Mouse (Mus musculus) gastrocnemius, adult 8-10 months (tissue): ENCODE results near the gene Pacsin1. TPM values are rescaled to one million over a fixed set of nuclear protein-coding genes. Genes with fewer than 3 reads are reported as not detected.

Source experiments
- DNase-seq, 2 experiments: peaks; one replicate each; pipeline ENCODE4 v3.0.0; 2022; ENCODE audit warnings: low spot score in 2 of 2
- total RNA-seq, 4 experiments: library from RNA; stranded (reverse); gene quantifications; 2 replicates each; pipeline ENCODE4 v1.2.4; 2022

Gene Pacsin1
- total RNA-seq, result under 1 TPM in 2 of 4 experiments, not detected in 2; 0.15 to 0.51 TPM

DNA sequence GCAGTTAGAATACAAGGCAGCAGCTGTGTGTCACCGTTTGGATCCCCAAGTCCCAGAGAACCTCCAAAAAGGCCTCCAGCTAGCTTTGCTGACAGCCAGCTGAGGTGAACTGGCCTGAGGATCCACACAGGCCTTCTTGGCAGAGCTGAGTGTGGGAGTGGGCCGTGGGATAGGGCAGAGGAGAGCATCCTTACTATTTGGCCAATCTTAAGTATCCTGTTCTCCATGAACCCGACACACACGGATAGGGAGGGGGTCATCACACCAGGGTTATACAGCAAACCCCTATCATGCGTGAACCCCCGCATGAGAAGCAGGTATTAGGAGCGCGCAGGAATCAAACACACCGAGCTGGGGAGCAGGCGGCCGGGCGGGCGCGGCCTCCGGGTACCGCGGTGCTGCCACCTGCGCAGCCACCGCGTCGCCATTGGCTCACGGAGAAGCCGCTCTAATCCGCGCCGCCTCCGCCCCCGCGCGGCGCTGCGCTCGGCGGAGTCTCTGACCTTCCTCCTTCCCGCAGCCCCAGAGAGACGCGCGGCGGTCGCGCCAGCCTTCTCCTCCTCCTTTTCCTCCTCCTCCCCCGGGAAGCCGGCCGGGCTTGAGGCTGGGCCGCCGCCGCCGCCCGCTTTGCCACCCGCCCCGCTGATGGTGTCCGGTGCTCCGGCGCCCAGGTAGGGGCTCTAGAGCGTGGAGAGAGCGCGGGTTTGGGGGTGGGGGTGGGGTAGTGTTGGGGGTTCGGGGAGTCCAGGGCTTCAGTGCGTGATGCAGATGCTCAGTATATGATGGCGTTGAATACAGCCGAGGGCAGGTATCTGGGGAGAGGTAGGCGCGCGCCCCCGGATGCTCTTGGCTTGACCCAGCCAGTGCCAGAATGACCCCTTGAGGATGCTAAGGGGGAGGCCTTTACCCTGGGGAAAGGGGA lies at the start of gene Pacsin1:
Gene Pacsin1, plus strand, starts transcription at position 421 of the 922 bp plus-strand sequence.
- DNase-seq, result no peak

DNA sequence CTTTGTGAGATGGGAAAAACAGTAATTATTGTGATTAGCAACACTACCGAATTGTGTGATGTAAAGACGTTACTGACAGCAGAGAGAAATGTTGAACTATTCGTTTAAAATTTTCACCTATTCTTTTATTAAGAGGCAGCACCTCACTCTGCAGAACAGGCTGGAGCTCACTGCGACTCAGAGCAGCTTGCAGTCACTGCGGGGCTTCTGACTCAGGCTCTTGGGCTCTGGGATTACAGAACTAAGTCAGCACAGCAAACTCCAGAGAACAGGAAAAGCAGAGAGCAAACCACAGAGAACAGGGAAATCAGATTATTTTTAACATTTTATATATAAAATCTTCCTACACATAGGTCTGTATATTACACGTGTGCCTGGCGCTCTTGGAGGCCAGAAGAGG lies 45.7 kb upstream of the Pacsin1 start:
- DNase-seq, result no peak

DNA sequence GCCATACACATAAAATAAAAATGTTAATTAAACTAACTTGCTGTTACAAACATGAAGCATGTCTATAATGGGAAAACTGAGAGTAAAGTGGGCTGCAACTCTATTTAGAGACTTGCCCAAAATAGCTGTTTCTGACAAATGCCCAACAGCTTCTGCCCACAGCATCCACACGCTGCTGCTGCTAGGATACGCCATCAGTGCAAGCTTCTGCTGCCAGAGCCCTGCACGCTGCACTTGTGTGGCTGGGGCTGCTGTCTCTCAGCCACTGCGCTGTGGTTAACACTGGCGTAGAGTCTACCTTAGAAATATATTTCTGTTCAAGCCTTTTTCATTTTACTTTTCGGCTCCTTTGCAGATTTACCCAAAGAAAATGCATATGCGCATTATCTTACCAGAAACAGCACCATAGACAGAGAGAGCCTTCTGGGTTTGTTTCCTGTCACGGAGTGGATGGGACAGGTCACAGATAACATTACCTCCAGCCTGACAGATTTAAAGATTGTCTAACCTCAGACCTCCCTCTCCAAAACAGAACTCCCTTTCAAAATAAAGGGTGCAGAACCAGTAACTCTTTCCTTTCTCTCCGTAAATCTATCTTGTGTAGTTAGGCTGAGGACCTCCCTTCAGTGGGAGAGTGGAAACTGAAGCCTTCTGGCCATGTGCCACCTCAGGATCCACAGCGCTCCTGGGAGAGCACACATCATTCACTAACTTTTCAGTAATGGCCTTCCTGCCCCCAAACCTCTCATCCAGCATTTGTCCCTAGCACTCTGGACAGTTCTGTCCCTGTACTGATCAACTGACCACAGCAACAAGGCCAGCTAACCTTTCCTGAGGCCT lies 44.4 kb upstream of the Pacsin1 start:
- no peak for DNase-seq

DNA sequence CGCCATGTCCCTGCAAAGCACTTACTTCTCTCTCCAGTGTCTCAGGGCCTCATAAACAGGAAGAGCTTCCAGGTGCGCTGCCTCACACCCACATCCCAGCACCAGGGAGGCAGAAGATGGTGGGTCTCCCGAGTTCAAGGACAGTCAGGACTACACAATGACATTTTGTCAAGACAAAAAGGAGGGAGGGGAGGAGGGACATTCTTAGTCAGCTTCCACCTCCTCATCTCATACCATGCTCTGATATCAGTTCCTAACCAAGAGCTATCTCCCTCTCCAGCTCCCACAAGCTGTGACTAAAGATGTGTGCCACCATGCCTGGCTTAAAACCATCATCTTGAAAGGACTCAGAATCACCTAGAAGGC lies 43.8 kb upstream of the Pacsin1 start:
- no peak for DNase-seq

DNA sequence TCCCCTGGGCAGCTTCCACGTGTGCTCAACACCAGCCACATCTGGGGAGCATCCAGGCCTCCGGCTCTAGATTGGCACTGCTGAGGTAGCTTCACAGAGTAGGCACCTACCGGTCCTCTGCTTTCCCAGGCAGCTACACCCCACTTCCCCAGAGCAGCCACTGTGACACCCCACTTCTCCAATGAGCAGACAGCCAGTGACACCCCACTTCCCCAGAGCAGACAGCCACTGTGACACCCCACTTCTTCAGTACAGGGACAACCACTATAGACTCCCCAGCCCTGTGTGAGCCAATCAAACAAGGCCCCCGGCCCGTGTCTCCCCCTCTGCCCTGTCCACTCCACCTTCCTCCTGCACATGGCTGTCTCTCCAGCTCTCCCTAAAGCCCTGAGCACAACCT lies 43.3 kb upstream of the Pacsin1 start:
- no peak for DNase-seq

DNA sequence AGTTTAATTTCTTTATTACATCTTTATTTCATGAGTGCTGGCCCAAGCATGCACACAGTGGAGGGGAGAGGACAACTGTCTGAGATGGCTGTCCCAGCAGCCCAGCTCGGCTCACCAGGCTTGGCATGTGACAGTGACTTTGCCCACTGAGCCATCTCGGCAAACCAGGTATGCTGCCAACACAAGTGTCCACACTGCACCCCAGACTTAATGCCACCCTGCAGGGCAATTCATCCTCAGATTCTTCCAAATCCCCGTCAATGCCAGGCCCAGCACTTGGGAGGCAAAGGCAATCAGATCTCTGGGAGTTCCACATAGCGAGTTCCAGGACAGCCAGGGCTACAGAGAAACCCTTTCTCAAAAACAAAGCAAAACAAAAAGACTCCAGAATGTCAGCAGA lies 42.3 kb upstream of the Pacsin1 start:
- no peak for DNase-seq

DNA sequence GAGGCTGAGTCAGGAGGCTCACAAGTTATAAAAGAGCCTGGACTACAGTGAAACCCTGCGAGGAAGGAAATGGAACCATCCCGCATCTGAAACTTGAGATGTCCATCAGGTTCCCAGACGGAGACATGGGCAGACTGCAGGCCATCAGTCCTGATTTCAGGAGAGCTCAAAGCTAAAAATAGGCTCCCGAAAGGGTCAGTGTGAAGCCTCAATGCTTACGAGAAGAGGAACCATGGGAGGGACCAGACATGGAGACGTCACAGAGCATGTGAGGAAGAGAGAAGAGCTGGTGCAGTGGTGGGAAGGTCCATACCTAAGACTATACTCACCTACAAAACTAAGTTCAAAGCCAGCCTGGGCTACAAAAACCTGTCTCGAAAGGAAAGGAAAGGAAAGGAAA lies 39.9 kb upstream of the Pacsin1 start:
- peak; percentile 27 to 44 for DNase-seq

DNA sequence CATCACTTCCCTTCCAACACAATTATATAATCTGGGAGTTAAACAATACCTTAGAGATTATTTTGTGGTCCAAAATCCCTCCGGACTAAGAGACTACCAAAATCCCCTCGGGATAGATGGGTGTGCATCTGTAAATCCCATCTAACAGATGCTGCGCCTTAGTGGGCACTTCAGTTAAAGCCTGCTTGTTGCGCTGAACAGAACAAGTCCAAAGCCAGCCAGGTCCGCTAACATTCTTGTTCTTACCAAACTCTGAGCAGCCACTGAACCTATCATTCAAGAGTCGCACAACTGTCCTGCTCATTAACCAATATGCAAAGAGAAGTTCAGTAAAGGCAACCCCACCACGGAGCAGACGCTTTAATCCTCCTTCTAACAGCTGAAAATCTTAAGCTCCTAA lies 34.1 kb upstream of the Pacsin1 start:
- DNase-seq, result no peak

DNA sequence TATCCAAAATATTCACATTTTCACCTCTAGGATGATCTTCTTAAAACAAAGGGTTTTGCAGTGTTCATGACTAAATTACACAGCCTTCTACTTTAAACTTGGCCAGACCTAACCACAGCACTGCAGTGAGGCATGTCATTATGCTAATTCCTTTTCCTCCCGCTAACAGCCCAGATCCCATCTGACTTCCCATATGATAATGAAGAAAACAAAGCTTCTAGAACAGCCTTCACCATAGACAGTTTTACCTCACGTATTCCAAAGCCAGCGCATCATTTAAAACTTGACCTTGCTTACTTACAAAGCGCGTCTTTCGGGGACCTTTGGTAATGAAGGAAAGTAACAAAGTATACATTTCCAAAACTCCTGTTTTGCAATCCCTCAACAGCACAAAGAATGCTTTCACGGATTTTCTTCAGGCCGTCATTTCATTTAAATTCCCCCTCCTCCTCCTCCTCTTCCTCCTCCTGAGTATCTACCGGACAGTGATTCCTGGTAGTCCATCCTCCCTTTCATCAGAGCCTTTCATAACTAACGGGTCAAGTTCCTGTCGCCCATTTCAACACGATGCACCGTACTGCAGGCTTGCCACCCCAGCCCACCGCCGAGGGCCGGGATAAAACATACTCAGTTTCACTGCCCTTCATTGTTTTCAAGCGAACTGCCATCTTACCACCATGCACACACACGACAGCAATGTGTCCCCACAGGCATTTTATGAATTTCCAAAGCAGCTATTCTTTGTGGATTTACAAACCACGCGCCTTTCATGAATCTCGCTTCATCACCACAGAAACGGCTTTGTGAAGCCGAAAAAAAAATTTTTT lies 33.4 kb upstream of the Pacsin1 start:
- no peak for DNase-seq

DNA sequence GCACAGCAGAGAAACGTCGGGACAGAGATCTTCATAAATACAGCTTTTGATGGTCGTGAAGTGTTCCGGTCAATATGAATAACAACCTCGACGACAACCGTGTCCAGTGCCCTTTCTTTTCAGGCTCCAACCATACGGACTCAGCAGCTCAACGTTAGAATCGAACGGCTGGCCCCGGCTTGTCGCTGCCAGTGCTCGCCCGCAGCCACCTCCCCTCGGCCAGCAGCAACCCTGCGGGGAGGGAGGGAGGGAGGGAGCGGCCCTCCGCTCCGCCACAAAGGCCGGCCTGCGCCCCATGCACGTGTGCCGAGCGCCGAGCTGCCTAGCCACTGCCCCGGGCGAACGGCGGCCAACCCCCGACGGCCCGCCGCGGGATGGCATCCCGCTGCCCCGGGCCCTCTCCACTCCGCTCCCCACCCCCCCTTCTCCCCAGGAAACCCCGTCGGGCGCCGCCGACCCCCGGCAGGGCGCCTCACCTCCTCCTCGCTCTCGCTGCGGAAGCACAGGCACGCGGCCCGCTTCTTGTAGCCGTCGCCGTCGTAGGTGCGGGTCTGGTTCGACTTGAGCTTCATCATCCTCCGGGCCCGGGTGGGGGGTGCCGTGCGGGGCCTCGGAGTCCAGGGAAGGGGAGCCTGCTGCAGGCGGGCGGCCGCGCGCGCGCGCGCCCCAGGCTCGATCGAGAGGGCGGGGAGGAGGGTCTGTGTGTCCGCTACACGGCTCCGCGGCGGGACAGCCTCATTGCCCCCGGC lies 32.5 kb upstream of the Pacsin1 start:
- no peak for DNase-seq

DNA sequence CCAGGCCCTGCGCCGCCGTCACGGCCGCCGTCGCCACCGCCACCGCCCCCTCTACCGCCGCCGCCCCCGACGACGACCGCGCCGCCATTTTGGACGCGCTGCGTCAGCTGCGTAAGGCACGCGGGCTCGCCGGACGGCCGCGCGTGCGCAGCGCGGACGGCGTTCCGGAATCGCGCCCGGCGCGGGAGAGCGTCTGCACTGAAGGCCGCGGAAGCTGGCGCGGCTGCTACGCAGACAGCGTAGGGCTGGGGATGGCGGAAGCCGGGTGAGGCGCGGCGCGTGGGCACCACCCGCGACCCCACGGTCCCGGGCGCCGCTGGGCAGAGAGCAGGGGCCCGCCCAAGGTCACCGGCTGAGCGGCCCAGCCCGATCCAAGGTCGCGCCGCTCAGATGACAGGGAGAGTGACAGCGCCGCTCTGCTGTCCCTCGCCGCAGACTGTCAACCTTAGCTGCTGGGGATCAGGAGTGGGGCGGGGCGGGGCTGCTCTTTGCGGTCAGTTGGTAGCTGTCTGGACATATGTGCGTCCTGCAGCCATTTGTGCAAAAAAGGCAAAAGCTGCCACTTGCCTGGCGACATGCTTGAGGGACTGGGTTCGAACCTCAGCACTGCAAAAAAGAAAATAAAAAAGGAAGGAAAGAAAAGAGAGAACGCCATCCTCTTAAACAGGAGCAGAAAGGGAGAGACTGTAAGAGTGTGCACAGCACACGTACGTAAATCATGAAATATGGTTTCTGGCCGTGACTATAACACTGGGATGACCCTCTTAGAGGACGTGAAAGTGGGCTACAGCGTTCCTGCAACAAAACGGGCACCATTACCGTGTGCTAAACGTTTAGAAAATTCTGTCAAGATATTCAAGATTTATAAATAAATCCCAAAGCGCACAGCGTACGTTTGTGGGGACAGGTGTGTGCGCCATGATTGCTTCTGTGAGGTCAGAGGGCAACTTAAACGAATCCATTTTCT lies 31.7 kb upstream of the Pacsin1 start, which contains the start of gene Nudt3:
Gene Nudt3, minus strand, starts transcription at position 136 of the 967 bp plus-strand sequence.
- DNase-seq, result peak; percentile 74 to 85

DNA sequence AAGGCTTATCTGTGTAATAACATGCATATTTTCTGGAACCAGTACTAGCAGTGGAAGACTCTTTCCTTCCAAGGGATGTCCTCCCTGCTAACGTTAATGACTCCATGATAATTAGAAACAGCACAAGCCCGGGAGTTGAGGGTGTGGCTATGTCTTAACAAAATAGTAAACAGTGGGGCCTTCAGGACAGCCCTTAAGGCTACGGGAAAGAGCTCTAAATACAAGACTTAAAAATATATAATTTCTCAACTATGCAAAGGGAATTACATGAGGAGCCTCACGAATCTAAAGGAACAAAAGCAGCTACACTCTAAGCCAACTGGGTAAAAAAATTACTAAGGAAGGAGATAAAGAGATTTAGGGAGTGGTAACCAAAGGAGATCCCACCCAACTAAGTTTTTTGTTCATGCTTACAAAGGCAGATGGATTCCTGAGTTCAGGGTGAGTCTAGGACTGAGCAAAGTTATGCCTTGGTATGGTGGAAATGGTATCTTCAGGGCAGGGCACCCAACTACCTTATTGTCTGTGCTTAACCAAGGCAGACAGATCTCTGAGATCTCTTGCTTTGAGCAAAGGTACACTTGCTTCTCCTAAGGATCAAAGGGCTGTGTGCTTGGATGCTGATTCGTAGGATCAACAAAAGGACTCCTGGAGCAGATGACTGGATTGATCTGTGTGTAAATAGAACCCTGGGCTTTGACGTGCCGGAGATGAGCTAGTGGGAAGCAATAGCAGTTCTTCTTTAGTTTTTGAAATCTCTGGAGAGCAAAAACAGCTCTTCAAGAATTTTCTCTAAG lies 29.7 kb upstream of the Pacsin1 start:
- DNase-seq, result no peak

DNA sequence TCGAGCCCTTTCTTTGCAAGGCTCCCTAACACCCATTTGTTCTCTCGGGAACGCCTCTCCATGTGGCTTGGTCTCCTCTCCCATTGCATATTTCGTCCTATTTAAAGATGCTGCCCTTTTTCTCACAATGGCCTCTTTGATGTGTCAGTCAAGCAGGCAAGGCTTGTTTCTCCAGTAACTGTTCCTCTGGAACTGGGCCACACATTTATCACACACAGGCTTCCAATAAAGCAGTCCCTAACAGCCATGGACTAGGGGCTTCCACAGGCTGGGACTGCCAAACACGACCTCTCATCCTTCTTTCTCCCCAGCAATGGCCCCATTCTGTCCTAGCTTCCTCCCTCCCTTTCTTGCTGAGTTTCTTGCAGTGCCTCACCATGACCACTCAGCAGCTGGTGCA lies 28.6 kb upstream of the Pacsin1 start:
- no peak for DNase-seq

DNA sequence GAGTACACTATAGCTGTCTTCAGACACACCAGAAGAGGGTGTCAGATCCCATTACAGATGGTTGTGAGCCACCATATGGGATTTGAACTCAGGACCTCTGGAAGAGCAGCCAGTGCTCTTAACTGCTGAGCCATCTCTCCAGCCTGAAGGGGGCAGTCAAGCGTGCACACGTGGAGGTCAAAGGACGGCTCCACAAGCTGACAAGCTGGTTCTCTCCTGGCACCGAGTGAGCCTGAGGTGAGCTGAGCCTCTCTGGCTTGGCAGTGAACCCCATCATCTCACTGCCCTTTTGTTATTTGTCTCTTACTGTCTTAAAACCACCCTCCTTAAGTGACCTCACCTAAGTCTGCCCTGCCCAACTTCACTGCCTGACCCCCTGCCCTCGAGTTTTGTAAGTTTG lies 27.9 kb upstream of the Pacsin1 start:
- no peak for DNase-seq

DNA sequence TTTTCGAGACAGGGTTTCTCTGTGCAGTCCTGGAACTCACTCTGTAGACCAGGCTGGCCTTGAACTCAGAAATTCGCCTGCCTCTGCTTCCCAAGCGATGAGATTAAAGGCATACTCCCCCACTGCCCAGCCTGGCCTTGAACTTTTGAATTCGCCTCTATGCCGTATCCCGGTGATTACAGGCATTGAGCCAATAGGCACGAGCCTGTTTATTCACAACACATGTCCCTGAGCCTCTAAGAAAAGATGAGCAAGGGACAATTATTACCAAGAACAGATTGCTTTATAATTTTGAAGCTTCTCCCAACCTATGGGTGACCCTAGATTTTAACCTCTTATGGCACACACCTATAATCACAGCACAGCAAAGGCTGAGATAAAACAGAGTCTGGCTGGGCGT lies 26.9 kb upstream of the Pacsin1 start:
- no peak for DNase-seq

DNA sequence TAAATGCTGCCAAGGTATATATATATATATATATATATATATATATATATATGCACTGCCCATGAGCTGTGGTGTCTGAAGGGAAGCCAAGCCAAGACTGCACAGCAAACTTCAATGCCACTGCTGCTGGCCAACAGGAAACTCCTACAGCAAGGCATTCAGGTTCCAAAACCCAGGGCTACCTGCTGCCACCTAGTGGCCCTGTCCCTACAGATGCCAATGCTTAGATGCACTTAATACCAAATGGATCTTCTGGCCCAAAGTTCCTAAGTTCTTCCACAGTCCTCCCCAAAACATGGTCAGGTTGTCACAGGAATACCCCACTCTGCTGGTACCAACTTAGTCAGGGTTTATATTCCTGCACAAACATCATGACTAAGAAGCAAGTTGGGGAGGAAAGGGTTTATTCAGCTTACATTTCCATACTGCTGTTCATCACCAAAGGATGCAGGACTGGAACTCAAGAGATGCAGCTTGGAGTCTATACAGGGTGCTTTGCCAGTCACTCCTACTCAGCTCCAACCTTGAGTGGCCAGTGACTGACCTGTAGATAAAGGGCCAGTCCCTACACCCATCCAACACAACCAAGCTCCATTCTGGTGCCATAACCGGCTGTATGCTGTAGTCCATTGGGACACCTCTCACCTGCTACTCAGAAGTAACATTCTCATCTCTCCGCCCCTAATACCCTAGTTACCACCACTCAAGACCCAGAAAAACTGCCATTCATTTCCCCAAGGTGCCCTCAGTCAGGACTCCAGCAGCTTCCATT lies 25.9 kb upstream of the Pacsin1 start:
- DNase-seq, result peak; percentile 73 to 75

DNA sequence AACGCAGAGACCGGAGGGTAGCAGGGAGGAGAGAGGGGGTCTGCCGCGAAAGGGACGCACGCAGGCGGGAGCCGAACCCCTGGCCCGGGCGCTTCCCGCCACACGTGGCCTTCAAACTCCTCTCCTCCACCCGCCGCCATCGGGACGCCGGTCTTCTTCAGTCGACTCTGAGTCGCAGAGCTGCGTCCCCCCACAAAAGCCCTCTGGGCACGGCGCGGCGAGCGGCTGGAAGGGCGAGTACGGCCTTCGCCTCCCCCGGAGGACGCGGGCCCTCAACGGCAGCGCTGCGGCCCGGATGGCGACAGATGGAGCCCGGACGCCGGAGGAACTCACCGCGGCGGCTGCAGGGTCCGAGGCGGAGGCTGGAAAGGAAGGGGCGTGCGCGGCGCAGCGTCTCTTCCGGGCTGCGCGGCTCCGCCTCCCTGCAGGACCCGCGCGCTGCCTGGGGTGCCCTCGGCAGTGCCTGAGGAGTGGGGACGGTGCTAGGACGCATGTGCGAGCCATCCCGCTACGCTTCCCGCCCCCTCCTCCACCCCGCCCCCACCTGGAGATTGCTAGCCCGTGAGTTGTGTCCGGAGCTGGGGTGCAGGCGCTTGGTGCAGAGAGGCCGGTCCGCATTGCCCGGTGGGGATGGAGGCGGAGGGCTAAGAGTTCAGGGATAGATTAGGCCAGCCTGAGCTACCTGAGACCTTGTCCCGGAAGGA lies 20.3 kb upstream of the Pacsin1 start, which contains the start of gene RPS10-NUDT3:
Gene RPS10-NUDT3, minus strand, starts transcription at position 352 of the 704 bp plus-strand sequence.
- peak; percentile 74 to 83 for DNase-seq
